Mouse (Mus musculus): ENCODE data around the gene Zc3h18. TPM values are rescaled to one million over a fixed set of nuclear protein-coding genes. Genes with fewer than 3 reads are reported as not detected.

Zc3h18 gene
- polyA plus RNA-seq, 1 experiment from 2014 or later = 37.0 TPM

DNA sequence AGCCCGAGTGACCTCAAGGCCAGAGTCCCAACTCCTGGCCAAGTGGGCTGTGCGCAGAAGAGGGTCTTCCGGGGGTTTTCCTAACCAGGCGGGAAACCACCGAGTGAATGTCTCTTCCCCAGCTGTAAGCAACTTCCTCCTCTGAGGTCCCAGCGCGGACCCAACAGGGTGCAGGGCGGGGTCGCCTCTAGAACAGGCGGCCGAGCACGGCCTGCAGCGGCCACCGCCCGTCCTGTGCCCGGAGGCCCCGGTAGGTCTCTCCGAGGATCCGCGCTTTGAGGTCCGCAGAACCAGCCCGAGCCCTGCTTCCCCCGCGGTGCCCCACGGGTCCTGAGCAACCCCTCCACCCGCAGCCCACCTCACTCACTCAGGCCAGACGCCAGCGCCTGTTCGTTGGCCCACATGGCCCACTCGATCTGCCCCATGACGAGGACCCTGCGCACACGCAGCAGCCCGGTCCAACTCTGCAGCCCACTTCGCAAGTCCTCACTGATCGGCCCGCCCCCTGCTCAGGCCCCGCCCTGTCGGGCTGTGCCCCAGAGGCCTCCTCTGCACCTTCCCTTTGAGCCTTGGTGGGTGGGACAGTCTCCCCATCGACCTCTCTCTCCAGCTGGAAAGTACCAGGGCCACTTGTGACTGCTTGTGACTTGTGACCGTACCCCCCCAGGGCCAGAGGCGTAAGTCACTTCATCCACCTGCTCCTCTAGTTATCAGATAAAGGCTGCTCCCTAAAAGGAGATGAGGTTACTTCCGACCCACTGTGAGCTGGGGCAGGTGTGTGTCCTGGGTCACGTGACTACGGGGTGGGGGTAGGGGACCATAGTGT is 56.2 kb downstream of the Zc3h18 start, which contains the start of gene Cyba:
Gene Cyba (minus strand): TSS at position 488 of the 826 bp plus-strand sequence.
- peaks cover 26% of the 10 kb centered on the region for H3K36me3 ChIP-seq (ENCODE audit: control insufficient read depth, insufficient read depth, low read length)
- H3K27me3 ChIP-seq (replicated peaks; ENCODE audit: control insufficient read depth, insufficient read depth, low read length) = no peaks in the 10 kb centered on the region
- H3K4me1 ChIP-seq (replicated peaks; ENCODE audit: control insufficient read depth, insufficient read depth, low read length) = peaks cover 21% of the 10 kb centered on the region
- peak within 1 kb of the TSS; percentile 75 for H3K4me2 ChIP-seq (ENCODE audit: low read length)
- peak within 1 kb of the TSS; percentile 37 for H3K4me3 ChIP-seq (ENCODE audit: low read depth, low read length)
- WGBS = 3% methylated on average over 45 of the region's 45 CpGs
- DNase-seq (ENCODE audit: low spot score) (peak; percentile 83), ATAC-seq (replicated peaks; ENCODE audit: low FRiP score, low TSS enrichment, low read depth) (peak; percentile 90)
- peak within 1 kb of the TSS; percentile 49 for H3K9ac ChIP-seq (ENCODE audit: low read length)
- no peaks in the 10 kb centered on the region for H3K9me3 ChIP-seq (ENCODE audit: control insufficient read depth, low read length)
- H3K27ac ChIP-seq (ENCODE audit: low read depth) = peak within 1 kb of the TSS; percentile 76

DNA sequence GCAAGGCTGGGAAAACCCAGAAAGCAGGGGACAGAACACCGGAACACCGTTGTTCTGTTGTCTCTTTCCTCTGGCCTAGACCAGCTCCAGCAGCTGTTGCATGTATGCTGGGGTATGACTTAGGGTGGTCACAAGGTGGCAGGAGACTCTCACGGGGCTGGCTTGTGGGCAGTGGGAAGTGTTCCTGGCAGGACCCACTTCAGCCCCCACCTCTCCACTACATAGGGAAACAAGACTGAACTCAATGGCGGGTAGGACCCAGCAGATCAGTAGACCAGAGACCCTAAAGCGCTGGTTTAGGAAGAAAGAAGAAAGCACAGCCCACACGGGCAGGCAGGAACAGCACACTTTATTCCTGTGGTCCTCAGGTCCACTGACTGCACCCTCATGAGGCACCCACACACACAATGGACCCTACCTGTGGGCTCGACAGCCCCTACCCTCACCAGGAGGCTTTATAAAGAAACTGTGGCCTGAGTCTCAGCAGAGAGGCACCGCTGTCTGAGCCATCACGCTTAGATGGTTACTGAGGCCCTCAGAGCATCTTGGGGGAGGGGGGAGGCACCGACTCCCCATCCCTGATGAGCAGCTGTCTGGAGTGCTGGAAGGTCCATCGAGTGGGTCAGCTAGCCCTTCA is 57.0 kb downstream of the Zc3h18 start:
- ATAC-seq (replicated peaks; ENCODE audit: low FRiP score, low TSS enrichment, low read depth) = peak; percentile 2; the same call in 1 of the 2 replicates
- Histone ChIP-seq H3K4me2 (ENCODE audit: low read length) (peak overlapping the region; percentile 75), H3K4me3 (ENCODE audit: low read depth, low read length) (peak overlapping the region; percentile 37; the same call in 1 of the 2 replicates), H3K27me3 (replicated peaks; ENCODE audit: control insufficient read depth, insufficient read depth, low read length) (no peaks in the 10 kb centered on the region), H3K36me3 (ENCODE audit: control insufficient read depth, insufficient read depth, low read length) (peaks cover 30% of the 10 kb centered on the region), H3K9ac (ENCODE audit: low read length) (no peak overlapping the region; the same call in 1 of the 2 replicates), H3K4me1 (replicated peaks; ENCODE audit: control insufficient read depth, insufficient read depth, low read length) (peaks cover 28% of the 10 kb centered on the region), H3K9me3 (ENCODE audit: control insufficient read depth, low read length) (no peaks in the 10 kb centered on the region), H3K27ac (ENCODE audit: low read depth) (peak overlapping the region; percentile 76)
- WGBS = 61% methylated on average over 11 of the region's 11 CpGs
- no peak for DNase-seq (ENCODE audit: low spot score)

DNA sequence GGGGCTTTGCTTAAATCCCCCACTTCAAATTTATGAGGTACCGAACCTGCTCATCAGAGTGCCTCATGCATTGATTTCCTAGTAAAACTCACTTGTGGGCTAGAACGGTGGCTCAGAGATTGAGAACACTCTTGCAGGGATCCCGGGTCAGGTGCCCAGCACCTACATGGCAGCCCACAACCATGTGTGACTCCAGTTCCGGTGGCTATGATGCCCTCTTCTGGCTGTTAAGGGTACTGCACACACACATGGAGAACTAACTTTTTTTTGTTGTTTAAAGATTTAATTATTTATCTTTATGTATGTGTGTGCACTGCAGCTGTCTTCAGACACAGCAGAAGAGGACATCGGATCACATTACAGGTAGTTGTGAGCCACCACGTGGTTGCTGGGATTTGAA is 59.0 kb downstream of the Zc3h18 start:
- peaks cover 42% of the 10 kb centered on the region for H3K36me3 ChIP-seq (ENCODE audit: control insufficient read depth, insufficient read depth, low read length)
- H3K27me3 ChIP-seq (replicated peaks; ENCODE audit: control insufficient read depth, insufficient read depth, low read length) = no peaks in the 10 kb centered on the region
- peaks cover 31% of the 10 kb centered on the region for H3K4me1 ChIP-seq (replicated peaks; ENCODE audit: control insufficient read depth, insufficient read depth, low read length)
- no peak overlapping the region for H3K9ac ChIP-seq (ENCODE audit: low read length)
- H3K4me3 ChIP-seq (ENCODE audit: low read depth, low read length) = no peak overlapping the region
- DNase-seq (ENCODE audit: low spot score) (no peak), ATAC-seq (replicated peaks; ENCODE audit: low FRiP score, low TSS enrichment, low read depth) (no peak)
- WGBS = 89% methylated on average over 6 of the region's 6 CpGs
- no peak overlapping the region for H3K27ac ChIP-seq (ENCODE audit: low read depth)
- no peaks in the 10 kb centered on the region for H3K9me3 ChIP-seq (ENCODE audit: control insufficient read depth, low read length)
- H3K4me2 ChIP-seq (ENCODE audit: low read length) = no peak overlapping the region

DNA sequence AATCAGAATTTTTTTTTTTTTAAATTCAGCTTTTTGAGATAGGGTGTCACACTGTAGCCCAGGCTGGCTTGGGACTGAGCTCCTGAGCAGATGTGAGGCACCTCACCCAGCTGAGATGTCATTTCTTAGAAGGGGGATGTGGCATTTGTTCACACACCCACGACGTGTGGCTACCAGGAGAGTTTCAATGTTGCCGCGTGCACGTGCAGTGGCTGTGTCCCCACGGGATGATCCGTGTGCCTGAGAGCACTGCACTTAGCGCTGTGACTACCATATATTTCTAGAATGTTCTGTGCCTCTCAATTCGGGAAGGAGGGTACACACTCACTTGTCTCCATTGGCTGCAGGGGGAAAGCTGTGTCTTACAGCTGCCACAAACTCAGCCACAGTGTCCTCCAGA is 59.7 kb downstream of the Zc3h18 start:
- Histone ChIP-seq H3K9me3 (ENCODE audit: control insufficient read depth, low read length) (no peaks in the 10 kb centered on the region), H3K9ac (ENCODE audit: low read length) (no peak overlapping the region), H3K27ac (ENCODE audit: low read depth) (no peak overlapping the region), H3K4me2 (ENCODE audit: low read length) (no peak overlapping the region), H3K4me3 (ENCODE audit: low read depth, low read length) (no peak overlapping the region), H3K36me3 (ENCODE audit: control insufficient read depth, insufficient read depth, low read length) (peaks cover 42% of the 10 kb centered on the region), H3K4me1 (replicated peaks; ENCODE audit: control insufficient read depth, insufficient read depth, low read length) (peaks cover 26% of the 10 kb centered on the region), H3K27me3 (replicated peaks; ENCODE audit: control insufficient read depth, insufficient read depth, low read length) (no peaks in the 10 kb centered on the region)
- no peak for DNase-seq (ENCODE audit: low spot score)
- ATAC-seq (replicated peaks; ENCODE audit: low FRiP score, low TSS enrichment, low read depth) = no peak
- WGBS = 94% methylated on average over 9 of the region's 9 CpGs

DNA sequence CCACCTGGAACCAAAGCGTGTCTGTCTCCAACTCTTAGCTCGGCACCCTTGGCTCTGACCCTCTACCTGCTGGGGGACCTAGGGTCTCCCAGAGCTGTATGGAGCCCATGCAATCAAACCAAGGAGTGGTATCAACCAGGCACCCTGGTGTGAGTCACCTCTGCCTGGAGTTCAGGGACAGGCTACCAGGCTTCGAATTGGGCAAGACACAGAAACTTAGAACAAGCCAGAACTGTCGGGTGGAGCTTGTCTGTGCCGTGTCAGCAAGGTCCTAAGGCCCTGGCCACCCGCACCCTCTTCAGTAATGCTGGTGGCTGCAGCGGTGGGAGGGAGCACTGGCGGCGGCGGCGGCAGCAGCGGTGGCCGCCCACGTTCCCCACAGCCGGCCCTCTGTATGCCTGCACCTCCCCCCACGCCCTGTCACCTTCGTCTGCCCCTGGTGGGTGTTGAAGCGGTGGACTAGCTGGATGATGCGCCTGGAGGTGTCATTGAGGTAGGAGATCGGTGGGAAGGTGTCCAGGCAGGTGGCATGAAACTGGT is 60.2 kb downstream of the Zc3h18 start:
- H3K27me3 ChIP-seq (replicated peaks; ENCODE audit: control insufficient read depth, insufficient read depth, low read length) = no peaks in the 10 kb centered on the region
- peaks cover 21% of the 10 kb centered on the region for H3K4me1 ChIP-seq (replicated peaks; ENCODE audit: control insufficient read depth, insufficient read depth, low read length)
- DNase-seq (ENCODE audit: low spot score) = no peak
- 87% methylated on average over 20 of the region's 20 CpGs for WGBS
- no peak overlapping the region for H3K4me2 ChIP-seq (ENCODE audit: low read length)
- no peak overlapping the region for H3K27ac ChIP-seq (ENCODE audit: low read depth)
- H3K9me3 ChIP-seq (ENCODE audit: control insufficient read depth, low read length) = no peaks in the 10 kb centered on the region
- no peak overlapping the region for H3K4me3 ChIP-seq (ENCODE audit: low read depth, low read length)
- H3K36me3 ChIP-seq (ENCODE audit: control insufficient read depth, insufficient read depth, low read length) = peaks cover 42% of the 10 kb centered on the region
- no peak for ATAC-seq (replicated peaks; ENCODE audit: low FRiP score, low TSS enrichment, low read depth)
- H3K9ac ChIP-seq (ENCODE audit: low read length) = no peak overlapping the region

DNA sequence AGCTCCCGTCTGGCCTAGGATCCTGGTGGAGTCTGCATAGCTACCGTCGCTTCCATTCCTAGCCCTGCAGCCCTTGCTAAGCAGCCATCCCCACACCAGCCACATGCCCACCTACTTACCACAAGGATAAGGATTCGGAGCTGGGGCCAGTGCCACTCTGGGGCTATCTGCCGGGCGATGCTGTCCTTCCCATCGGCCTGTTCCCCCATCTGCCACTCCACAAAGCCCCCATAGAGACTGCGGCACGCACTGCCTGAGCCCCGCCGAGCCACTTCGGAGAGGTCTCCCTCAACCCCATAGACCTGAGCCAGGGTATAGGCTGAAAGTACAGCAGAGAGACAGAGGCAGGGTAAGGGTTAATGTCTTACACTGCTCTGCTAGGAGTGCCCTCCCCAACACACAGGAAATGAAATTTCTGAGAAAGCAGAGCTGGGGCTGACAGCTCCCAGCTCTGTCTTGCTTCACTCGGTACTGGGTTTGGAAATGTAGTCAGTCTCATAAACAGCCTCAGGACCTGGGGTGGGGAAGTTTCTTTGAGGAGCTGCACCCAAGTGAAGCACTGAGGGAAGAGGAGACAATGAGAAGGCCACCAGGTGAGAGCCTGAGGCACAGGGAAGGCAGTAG is 61.4 kb downstream of the Zc3h18 start:
- H3K9me3 ChIP-seq (ENCODE audit: control insufficient read depth, low read length) = no peaks in the 10 kb centered on the region
- H3K4me1 ChIP-seq (replicated peaks; ENCODE audit: control insufficient read depth, insufficient read depth, low read length) = peaks cover 25% of the 10 kb centered on the region
- no peak overlapping the region; the same call in 1 of the 2 replicates for H3K9ac ChIP-seq (ENCODE audit: low read length)
- no peak overlapping the region for H3K4me3 ChIP-seq (ENCODE audit: low read depth, low read length)
- ATAC-seq (replicated peaks; ENCODE audit: low FRiP score, low TSS enrichment, low read depth) = peak; percentile 47
- H3K36me3 ChIP-seq (ENCODE audit: control insufficient read depth, insufficient read depth, low read length) = peaks cover 42% of the 10 kb centered on the region
- DNase-seq (ENCODE audit: low spot score) = no peak
- no peaks in the 10 kb centered on the region for H3K27me3 ChIP-seq (replicated peaks; ENCODE audit: control insufficient read depth, insufficient read depth, low read length)
- 74% methylated on average over 13 of the region's 13 CpGs for WGBS
- H3K4me2 ChIP-seq (ENCODE audit: low read length) = peak overlapping the region; percentile 34
- H3K27ac ChIP-seq (ENCODE audit: low read depth) = peak overlapping the region; percentile 79

DNA sequence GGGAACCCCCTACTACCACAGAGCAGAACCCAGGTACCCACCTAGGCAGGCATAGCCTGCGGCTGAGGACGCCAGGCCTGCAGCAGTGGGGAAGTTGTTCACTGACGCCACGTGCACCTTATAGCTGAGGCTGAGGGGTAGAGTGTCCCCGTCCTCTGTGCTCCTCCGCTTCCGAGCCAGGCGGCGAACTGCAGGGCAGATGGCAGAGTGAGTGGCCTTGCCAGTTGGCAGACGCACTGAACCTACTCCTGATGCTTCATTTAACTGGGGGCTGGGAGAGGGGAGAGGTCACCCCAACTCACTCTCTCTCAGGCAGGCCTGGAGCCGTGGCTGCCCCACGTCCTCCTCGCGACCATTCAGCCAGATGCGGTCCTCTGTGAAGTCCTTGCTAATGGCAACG is 62.9 kb downstream of the Zc3h18 start:
- peaks cover 37% of the 10 kb centered on the region for H3K36me3 ChIP-seq (ENCODE audit: control insufficient read depth, insufficient read depth, low read length)
- 92% methylated on average over 16 of the region's 16 CpGs for WGBS
- DNase-seq (ENCODE audit: low spot score) (no peak), ATAC-seq (replicated peaks; ENCODE audit: low FRiP score, low TSS enrichment, low read depth) (no peak)
- no peak overlapping the region for H3K4me3 ChIP-seq (ENCODE audit: low read depth, low read length)
- no peak overlapping the region for H3K4me2 ChIP-seq (ENCODE audit: low read length)
- H3K9ac ChIP-seq (ENCODE audit: low read length) = no peak overlapping the region
- peaks cover 22% of the 10 kb centered on the region for H3K4me1 ChIP-seq (replicated peaks; ENCODE audit: control insufficient read depth, insufficient read depth, low read length)
- no peaks in the 10 kb centered on the region for H3K27me3 ChIP-seq (replicated peaks; ENCODE audit: control insufficient read depth, insufficient read depth, low read length)
- H3K27ac ChIP-seq (ENCODE audit: low read depth) = no peak overlapping the region
- no peaks in the 10 kb centered on the region for H3K9me3 ChIP-seq (ENCODE audit: control insufficient read depth, low read length)

DNA sequence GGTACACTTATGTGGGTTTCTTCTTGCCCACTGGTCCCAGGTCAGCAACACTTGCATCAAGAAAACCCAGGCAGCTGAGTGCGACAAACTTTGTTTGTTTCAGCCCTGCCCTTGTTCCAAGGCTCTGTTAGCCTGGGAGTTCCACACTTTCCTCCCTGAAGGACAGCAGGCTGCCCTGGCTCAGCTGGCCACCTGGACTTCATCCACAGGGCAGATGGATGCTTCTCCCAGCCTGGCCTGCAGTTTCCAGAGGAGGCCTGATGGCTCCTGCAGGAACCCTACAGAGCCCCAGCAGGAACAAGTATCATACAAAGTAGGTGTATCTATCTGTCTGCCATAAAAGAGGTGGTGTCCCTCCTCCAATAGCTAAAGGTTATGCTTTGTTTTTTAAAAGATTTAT is 64.9 kb downstream of the Zc3h18 start:
- Histone ChIP-seq H3K9ac (ENCODE audit: low read length) (no peak overlapping the region), H3K27ac (ENCODE audit: low read depth) (no peak overlapping the region), H3K27me3 (replicated peaks; ENCODE audit: control insufficient read depth, insufficient read depth, low read length) (no peaks in the 10 kb centered on the region), H3K4me1 (replicated peaks; ENCODE audit: control insufficient read depth, insufficient read depth, low read length) (peaks cover 31% of the 10 kb centered on the region), H3K4me2 (ENCODE audit: low read length) (no peak overlapping the region), H3K9me3 (ENCODE audit: control insufficient read depth, low read length) (no peaks in the 10 kb centered on the region), H3K4me3 (ENCODE audit: low read depth, low read length) (no peak overlapping the region), H3K36me3 (ENCODE audit: control insufficient read depth, insufficient read depth, low read length) (peaks cover 21% of the 10 kb centered on the region)
- ATAC-seq (replicated peaks; ENCODE audit: low FRiP score, low TSS enrichment, low read depth) (no peak), DNase-seq (ENCODE audit: low spot score) (no peak)
- 87% methylated on average over 1 of the region's 1 CpGs for WGBS

All from intestine, embryonic 14.5 days (tissue).